Mouse (Mus musculus): ENCODE measurements around the gene Hal.

- TF ChIP-seq CTCF (IDR thresholded peaks at IDR 0.05; ENCODE audit: low read depth) = no peak
- TF ChIP-seq EP300 (IDR thresholded peaks at IDR 0.05; ENCODE audit: low read depth) = no peak
Observed at GRCm38 (mm10) chr10:93518620-93519019, 30.1 kb downstream of the Hal start.

Data from heart, postnatal 0 days (tissue).